Mouse (Mus musculus) liver, embryonic 14.5 days (tissue): Measurements from ENCODE around the gene Sgms1. TPM values are rescaled to one million over a fixed set of nuclear protein-coding genes. Genes with fewer than 3 reads are reported as not detected.
A peak's percentile ranks its signal among the peaks of the same experiment; 100 is the strongest.

Experiments used
- ATAC-seq: fragments of 200-750 bp; cut with Nextera tagmentation; 2 replicates; pipeline ENCODE4 v1.8.0; 2017; ENCODE audit warnings: moderate number of reproducible peaks, mild to moderate bottlenecking, moderate library complexity; ENCODE audit not compliant: insufficient read depth
- DNase-seq, 3 experiments: peaks; one replicate each; pipeline ENCODE4 v3.0.0-alpha.2; 2012 to 2013; ENCODE audit warnings: low read depth in 3 of 3, low spot score in 3 of 3
- H3K27ac ChIP-seq: fragments of 300-500 bp; sonication (generic); 2 replicates; pipeline ENCODE4 v1.5.1; 2014; ENCODE audit warnings: moderate library complexity, mild to moderate bottlenecking, control low read depth, inconsistent platforms
- H3K27me3 ChIP-seq: fragments of 300-500 bp; sonication (generic); 2 replicates; pipeline ENCODE4 v1.6.1; 2014; ENCODE audit warnings: mild to moderate bottlenecking, low read length, moderate library complexity; ENCODE audit not compliant: control insufficient read depth, insufficient read depth
- H3K36me3 ChIP-seq: fragments of 300-500 bp; sonication (generic); replicated peaks from 2 replicates; pipeline ENCODE4 v1.6.1; 2014; ENCODE audit warnings: low read depth; ENCODE audit not compliant: control insufficient read depth, insufficient read depth
- H3K4me1 ChIP-seq, 2 experiments: fragments of 200-500 bp in 1 of 2; fragments of 300-500 bp in 1 of 2; sonication (generic) in 1 of 2; replicated peaks; 2 replicates each; pipeline ENCODE4 v1.6.1; 2012 to 2014; ENCODE audit warnings: antibody characterized with exemption in 1 of 2, inconsistent platforms in 1 of 2, low read length in 1 of 2; ENCODE audit not compliant: control insufficient read depth in 2 of 2, insufficient read depth in 2 of 2
- H3K4me2 ChIP-seq: fragments of 300-500 bp; sonication (generic); 2 replicates; pipeline ENCODE4 v1.6.1; 2014; ENCODE audit warnings: low read depth, mild to moderate bottlenecking, control low read depth, moderate library complexity
- H3K4me3 ChIP-seq, 2 experiments: fragments of 200-500 bp in 1 of 2; fragments of 300-500 bp in 1 of 2; sonication (generic) in 1 of 2; 2 replicates each; pipeline ENCODE4 v1.5.1; 2012 to 2014; ENCODE audit warnings: low read depth in 2 of 2, low read length in 2 of 2, mild to moderate bottlenecking in 2 of 2, control low read depth in 1 of 2, inconsistent platforms in 1 of 2, moderate library complexity in 1 of 2; ENCODE audit not compliant: insufficient read depth in 1 of 2
- H3K9ac ChIP-seq: fragments of 300-500 bp; sonication (generic); replicated peaks from 2 replicates; pipeline ENCODE4 v1.6.1; 2014; ENCODE audit warnings: mild to moderate bottlenecking, control low read depth, moderate library complexity
- H3K9me3 ChIP-seq: fragments of 300-500 bp; sonication (generic); 2 replicates; pipeline ENCODE4 v1.6.1; 2016; ENCODE audit warnings: low read length, mixed read lengths; ENCODE audit not compliant: control insufficient read depth
- CTCF ChIP-seq: IDR thresholded peaks from 2 replicates; pipeline ENCODE4 v1.5.1; 2016; ENCODE audit warnings: antibody characterized with exemption, low read depth, control low read depth
- EP300 ChIP-seq: IDR thresholded peaks from 2 replicates; pipeline ENCODE4 v1.6.1; 2016; ENCODE audit warnings: antibody characterized with exemption, low read depth
- WGBS: fragments of 180-500 bp; shearing (Covaris S2); extraction: QIAGEN DNeasy Blood & Tissue Kit; methylation state at CpG from one replicate; pipeline ENCODE4 v1.1.7; 2014; ENCODE audit not compliant: insufficient replicate concordance; 5-methylcytosine and 5-hydroxymethylcytosine counted together
- polyA plus RNA-seq, 2 experiments: library from polyadenylated mRNA; depleted of rRNA in 1 of 2; stranded (reverse) in 1 of 2; unstranded in 1 of 2; fragments of >200 nt; fragmentation: Nextera tagmentation in 1 of 2; extraction: Ambion mirVana in 1 of 2; gene quantifications; 2 replicates each; pipeline versions ENCODE4 v1.2.1 to v1.2.3; 2012 to 2014

Gene Sgms1
- polyA plus RNA-seq, 2 experiments, result 17.3 to 19.2 TPM

GRCm38 (mm10) chr19:32127180-32127850, 262.2 kb downstream of the Sgms1 start:
- Histone ChIP-seq H3K36me3 (peaks cover 22% of the 10 kb centered on the region), H3K4me2 (no peak overlapping the region), H3K27ac (no peak overlapping the region), H3K4me1 (no peaks in the 10 kb centered on the region; a peak in 1 of 4 replicates), H3K4me3 (no peak overlapping the region), H3K9me3 (no peaks in the 10 kb centered on the region), H3K9ac (no peak overlapping the region), H3K27me3 (no peaks in the 10 kb centered on the region)
- 71% methylated on average over 10 of the region's 10 CpGs for WGBS
- DNase-seq (no peak), ATAC-seq (peak; percentile 21; the same call in 1 of the 2 replicates)
- TF ChIP-seq CTCF, result peak; percentile 70
- no peak for TF ChIP-seq EP300

- 80% methylated on average over 9 of the region's 9 CpGs for WGBS
- ATAC-seq, result no peak
- Histone ChIP-seq H3K27me3 (no peaks in the 10 kb centered on the region), H3K27ac (no peak overlapping the region), H3K9me3 (no peaks in the 10 kb centered on the region), H3K4me1 (no peaks in the 10 kb centered on the region; a peak in 1 of 4 replicates), H3K4me2 (no peak overlapping the region), H3K36me3 (peaks cover 15% of the 10 kb centered on the region), H3K9ac (no peak overlapping the region), H3K4me3 (no peak overlapping the region)
- DNase-seq, result no peak
- TF ChIP-seq CTCF (no peak), EP300 (no peak)
Observed at GRCm38 (mm10) chr19:32124155-32124554, 265.4 kb downstream of the Sgms1 start.

GRCm38 (mm10) chr19:32123196-32123595, 266.3 kb downstream of the Sgms1 start:
- H3K4me2 ChIP-seq, result no peak overlapping the region
- no peak for TF ChIP-seq EP300
- no peak for TF ChIP-seq CTCF
- ATAC-seq, result no peak
- peaks cover 15% of the 10 kb centered on the region for H3K36me3 ChIP-seq
- no peaks in the 10 kb centered on the region for H3K27me3 ChIP-seq
- no peaks in the 10 kb centered on the region for H3K9me3 ChIP-seq
- H3K27ac ChIP-seq, result no peak overlapping the region
- H3K9ac ChIP-seq, result no peak overlapping the region
- 88% methylated on average over 5 of the region's 5 CpGs for WGBS
- H3K4me1 ChIP-seq, result no peaks in the 10 kb centered on the region; a peak in 1 of 4 replicates
- DNase-seq, result no peak
- no peak overlapping the region for H3K4me3 ChIP-seq

- no peak overlapping the region for H3K4me3 ChIP-seq
- no peak for TF ChIP-seq CTCF
- TF ChIP-seq EP300, result no peak
- no peak for ATAC-seq
- H3K36me3 ChIP-seq, result peaks cover 15% of the 10 kb centered on the region
- DNase-seq, result no peak
- no peaks in the 10 kb centered on the region for H3K4me1 ChIP-seq
- no peaks in the 10 kb centered on the region for H3K9me3 ChIP-seq
- 81% methylated on average over 1 of the region's 1 CpGs for WGBS
- no peak overlapping the region for H3K4me2 ChIP-seq
- H3K27me3 ChIP-seq, result no peaks in the 10 kb centered on the region
- H3K9ac ChIP-seq, result no peak overlapping the region
- H3K27ac ChIP-seq, result no peak overlapping the region
Observed at GRCm38 (mm10) chr19:32120798-32121197, 268.7 kb downstream of the Sgms1 start.

DNA sequence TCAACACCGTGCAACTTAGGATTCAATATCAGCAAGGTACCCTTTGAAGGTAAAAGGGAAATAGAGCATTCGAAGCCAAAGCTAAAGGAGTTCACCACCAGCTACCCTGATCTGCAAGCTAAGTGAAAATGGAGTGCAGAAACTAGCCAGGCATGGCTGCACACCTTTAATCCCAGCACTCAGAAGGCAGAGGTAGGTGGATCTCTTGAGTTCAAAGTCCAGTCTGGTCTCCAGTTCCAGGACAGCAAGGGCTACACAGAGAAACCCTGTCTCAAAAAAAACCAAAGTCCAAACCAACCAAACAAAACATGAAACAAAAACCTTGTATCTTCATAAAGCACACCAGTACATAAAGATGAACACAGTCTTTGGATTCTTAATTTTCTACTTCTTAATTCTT, 269.8 kb downstream of the Sgms1 start:
- Histone ChIP-seq H3K4me2 (no peak overlapping the region), H3K9me3 (no peaks in the 10 kb centered on the region), H3K4me3 (no peak overlapping the region), H3K27me3 (no peaks in the 10 kb centered on the region), H3K27ac (no peak overlapping the region), H3K9ac (no peak overlapping the region), H3K4me1 (no peaks in the 10 kb centered on the region), H3K36me3 (peaks cover 9% of the 10 kb centered on the region)
- DNase-seq (no peak), ATAC-seq (no peak)
- WGBS, result 71% methylated on average over 2 of the region's 2 CpGs
- TF ChIP-seq CTCF (no peak), EP300 (no peak)
